Mouse (Mus musculus) thymus, postnatal 14 days (tissue): ENCODE measurements at regions not wholly inside any gene's neighbourhood (a gene's known extent, or its start where the extent isn't known, plus 50 kb on each side); places are given as distances from the start of the nearest gene placed in this dataset.

Experiments
- DNase-seq: peaks from one replicate; pipeline ENCODE4 v3.0.0; 2021

GRCm38 (mm10) chr2:122863343-122863970 is 98.4 kb downstream of the Sqor start:
- no peak for DNase-seq

- no peak for DNase-seq
Observed at GRCm38 (mm10) chr2:122863971-122864348, 98.9 kb downstream of the Sqor start.

GRCm38 (mm10) chr2:122887111-122887510 is 122.1 kb downstream of the Sqor start:
- no peak for DNase-seq

GRCm38 (mm10) chr2:122887526-122887925 is 122.5 kb downstream of the Sqor start:
- DNase-seq = no peak

- DNase-seq = no peak
Observed at GRCm38 (mm10) chr2:122905129-122906072, 140.4 kb downstream of the Sqor start.

- DNase-seq = peak; percentile 29
Observed at GRCm38 (mm10) chr2:122916772-122917171, 151.7 kb downstream of the Sqor start.

GRCm38 (mm10) chr2:122937922-122938321 is 172.9 kb downstream of the Sqor start:
- peak; percentile 8 for DNase-seq

- no peak for DNase-seq
Observed at GRCm38 (mm10) chr2:122944841-122945240, 179.8 kb downstream of the Sqor start.

GRCm38 (mm10) chr2:122945891-122946290 is 180.9 kb downstream of the Sqor start:
- DNase-seq = no peak

- DNase-seq = no peak
Observed at GRCm38 (mm10) chr2:122949031-122949430, 184.0 kb downstream of the Sqor start.

- no peak for DNase-seq
Observed at GRCm38 (mm10) chr2:122961701-122962100, 196.7 kb downstream of the Sqor start.

- no peak for DNase-seq
Observed at GRCm38 (mm10) chr2:122968809-122969628, 204.0 kb downstream of the Sqor start.
